Mouse (Mus musculus) thymus, adult 2 months (tissue): ENCODE data around the gene Rrp1b.

Source experiments
- CTCF ChIP-seq: fragments of 200-500 bp; IDR thresholded peaks from 2 replicates; pipeline ENCODE4 v1.5.1; 2012; ENCODE audit warnings: mild to moderate bottlenecking, control low read depth, low read length, moderate library complexity, borderline replicate concordance; ENCODE audit not compliant: control insufficient read depth, poor library complexity, insufficient read depth; ENCODE audit errors: extremely low read depth
- POLR2A ChIP-seq: fragments of 200-500 bp; IDR thresholded peaks from 2 replicates; pipeline ENCODE4 v1.6.1; 2012; ENCODE audit warnings: mild to moderate bottlenecking, low read length, control low read depth, moderate library complexity; ENCODE audit not compliant: control insufficient read depth, poor library complexity, insufficient read depth; ENCODE audit errors: extremely low read depth

DNA sequence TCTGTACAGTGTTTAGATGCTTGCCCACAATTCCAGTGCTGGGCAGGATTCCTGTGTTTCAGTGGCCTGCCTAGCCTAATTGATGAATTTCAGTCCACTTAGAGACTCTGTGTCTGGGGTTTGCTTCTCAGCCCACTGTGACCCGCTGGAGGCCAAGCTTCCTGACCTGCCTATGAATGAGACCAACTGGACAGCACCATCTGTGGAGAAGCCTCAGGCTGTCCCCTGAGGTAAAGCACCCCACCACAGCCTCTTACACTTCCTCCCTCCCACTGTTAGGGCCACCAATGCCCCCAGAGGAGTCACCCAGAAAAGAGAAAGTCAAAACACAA lies 55.1 kb downstream of the Rrp1b start:
- TF ChIP-seq CTCF, result no peak
- TF ChIP-seq POLR2A, result no peak
